Mouse (Mus musculus) cortical plate, adult 2 months (tissue): Measurements from ENCODE around the gene Hyal1.
A peak's percentile ranks its signal among the peaks of the same experiment; 100 is the strongest.

ENCODE experiments used
- CTCF ChIP-seq: fragments of 200-500 bp; IDR thresholded peaks from 2 replicates; pipeline ENCODE4 v1.5.1; 2011; ENCODE audit warnings: mild to moderate bottlenecking, control low read depth, low read length; ENCODE audit not compliant: insufficient read depth; ENCODE audit errors: extremely low read depth
- POLR2A ChIP-seq: fragments of 200-500 bp; IDR thresholded peaks from 2 replicates; pipeline ENCODE4 v1.6.1; 2011; ENCODE audit warnings: mild to moderate bottlenecking, low read length, control low read depth; ENCODE audit not compliant: insufficient read depth; ENCODE audit errors: extremely low read depth

- TF ChIP-seq CTCF, result no peak
- TF ChIP-seq POLR2A, result 0 out of 2 replicates have a peak, but pooled peaks have one; percentile 24
Observed at GRCm38 (mm10) chr9:107566855-107567254, 9.9 kb upstream of the Hyal1 start.
